Mouse (Mus musculus): Measurements from ENCODE around the gene Reck.

- TF ChIP-seq CTCF (IDR thresholded peaks at IDR 0.05; ENCODE audit: low read depth) = no peak
- TF ChIP-seq EP300 (IDR thresholded peaks at IDR 0.05; ENCODE audit: low read depth) = no peak
Measured at GRCm38 (mm10) chr4:43920602-43921001, 45.3 kb downstream of the Reck start.
